Mouse (Mus musculus): ENCODE results near the gene Egfl7. TPM values are rescaled to one million over a fixed set of nuclear protein-coding genes. Genes with fewer than 3 reads are reported as not detected.

The Egfl7 gene
- polyA plus RNA-seq, 1 experiment, result 105 TPM

DNA sequence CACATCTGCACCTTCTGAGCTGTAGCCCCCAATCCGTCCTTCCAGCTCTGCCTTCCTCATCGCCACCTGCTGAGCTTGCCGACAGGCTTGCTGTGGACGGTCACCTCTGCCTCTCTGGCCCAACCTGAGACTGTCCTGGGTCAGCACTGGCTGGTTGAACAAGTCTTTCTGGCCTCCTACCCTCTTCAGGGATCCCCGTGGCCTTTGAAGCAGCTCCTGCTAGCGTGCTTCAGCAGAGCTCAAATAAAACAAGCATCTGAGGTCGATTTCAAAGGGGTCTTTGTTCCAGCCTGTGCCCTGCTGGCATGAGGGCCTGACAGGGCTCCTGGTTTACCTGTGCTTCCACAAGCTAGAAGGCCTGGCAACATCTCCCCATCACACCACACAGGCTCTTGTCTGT lies 39.1 kb upstream of the Egfl7 start:
- Histone ChIP-seq H3K4me3 (ENCODE audit: control insufficient read depth, insufficient read depth, low read length) (no peak overlapping the region), H3K4me1 (replicated peaks; ENCODE audit: control insufficient read depth, insufficient read depth, low read length) (peaks cover 22% of the 10 kb centered on the region), H3K27ac (ENCODE audit: control insufficient read depth, insufficient read depth, low read length) (no peak overlapping the region), H3K36me3 (ENCODE audit: control insufficient read depth, insufficient read depth, low read length) (no peaks in the 10 kb centered on the region), H3K27me3 (ENCODE audit: control insufficient read depth, insufficient read depth, low read length) (no peaks in the 10 kb centered on the region)
- TF ChIP-seq CTCF (IDR thresholded peaks at IDR 0.05; ENCODE audit: borderline replicate concordance, control insufficient read depth, extremely low read depth, insufficient read depth, low read length, poor library complexity), result no peak
- TF ChIP-seq POLR2A (IDR thresholded peaks at IDR 0.05; ENCODE audit: control insufficient read depth, extremely low read depth, insufficient read depth, low read length, poor library complexity), result no peak
- no peak for DNase-seq
- 47% methylated on average over 7 of the region's 7 CpGs for WGBS

- no peak overlapping the region for H3K27ac ChIP-seq (ENCODE audit: control insufficient read depth, insufficient read depth, low read length)
- TF ChIP-seq POLR2A (IDR thresholded peaks at IDR 0.05; ENCODE audit: control insufficient read depth, extremely low read depth, insufficient read depth, low read length, poor library complexity) (no peak), CTCF (IDR thresholded peaks at IDR 0.05; ENCODE audit: borderline replicate concordance, control insufficient read depth, extremely low read depth, insufficient read depth, low read length, poor library complexity) (no peak)
- H3K36me3 ChIP-seq (ENCODE audit: control insufficient read depth, insufficient read depth, low read length), result no peaks in the 10 kb centered on the region
- DNase-seq, result no peak
- H3K27me3 ChIP-seq (ENCODE audit: control insufficient read depth, insufficient read depth, low read length), result no peaks in the 10 kb centered on the region
- WGBS, result 84% methylated on average over 9 of the region's 9 CpGs
- peaks cover 19% of the 10 kb centered on the region for H3K4me1 ChIP-seq (replicated peaks; ENCODE audit: control insufficient read depth, insufficient read depth, low read length)
- no peak overlapping the region for H3K4me3 ChIP-seq (ENCODE audit: control insufficient read depth, insufficient read depth, low read length)
Observed at GRCm38 (mm10) chr2:26541258-26541910, 38.4 kb upstream of the Egfl7 start.

DNA sequence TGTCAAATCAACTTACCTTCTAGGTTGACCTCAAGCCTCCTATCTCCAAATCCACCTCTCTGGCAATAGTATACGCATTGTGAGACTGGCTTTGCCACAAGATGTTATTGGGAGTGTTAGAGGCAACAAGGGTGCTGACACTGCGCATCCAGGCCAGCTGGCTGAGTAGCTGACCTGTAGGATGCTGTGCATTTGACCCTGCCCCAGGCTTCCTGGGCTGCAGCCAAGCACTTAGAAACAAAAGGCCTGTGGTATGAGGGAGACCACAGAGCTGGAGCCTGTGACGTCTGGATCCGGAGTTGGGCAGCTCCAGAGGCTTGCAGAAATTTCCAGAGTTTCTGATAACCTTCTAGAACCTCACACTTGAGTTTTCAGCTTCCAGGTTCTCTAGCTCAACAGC lies 36.7 kb upstream of the Egfl7 start:
- DNase-seq, result no peak
- no peak overlapping the region for H3K27ac ChIP-seq (ENCODE audit: control insufficient read depth, insufficient read depth, low read length)

DNA sequence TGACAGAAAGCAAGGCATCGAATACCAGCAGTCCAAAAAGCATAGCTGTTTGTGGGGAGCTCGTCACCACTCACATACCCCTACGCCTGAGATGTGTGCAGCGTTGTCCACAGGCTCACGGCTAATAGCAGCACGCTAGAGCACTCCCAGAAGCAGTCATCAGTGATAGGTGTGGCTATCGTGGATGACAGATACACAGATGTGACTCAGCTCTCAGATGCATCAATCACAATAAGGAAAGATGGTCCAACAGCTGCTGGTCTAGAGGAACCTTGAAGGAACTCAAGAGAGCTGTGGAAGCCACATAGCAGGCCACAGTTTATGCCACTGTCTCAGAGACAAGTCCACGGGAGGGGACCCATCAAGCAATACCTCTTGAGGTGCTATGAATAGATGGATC lies 36.0 kb upstream of the Egfl7 start:
- peaks cover 42% of the 10 kb centered on the region for H3K4me1 ChIP-seq (replicated peaks; ENCODE audit: control insufficient read depth, insufficient read depth, low read length)
- WGBS, result 83% methylated on average over 8 of the region's 8 CpGs
- H3K36me3 ChIP-seq (ENCODE audit: control insufficient read depth, insufficient read depth, low read length), result no peaks in the 10 kb centered on the region
- no peak overlapping the region for H3K27ac ChIP-seq (ENCODE audit: control insufficient read depth, insufficient read depth, low read length)
- H3K4me3 ChIP-seq (ENCODE audit: control insufficient read depth, insufficient read depth, low read length), result no peak overlapping the region
- TF ChIP-seq POLR2A (IDR thresholded peaks at IDR 0.05; ENCODE audit: control insufficient read depth, extremely low read depth, insufficient read depth, low read length, poor library complexity), result no peak
- DNase-seq, result no peak
- H3K27me3 ChIP-seq (ENCODE audit: control insufficient read depth, insufficient read depth, low read length), result no peaks in the 10 kb centered on the region

More for the DNA sequence above, 36.7 kb upstream of the Egfl7 start:
- WGBS, result 70% methylated on average over 4 of the region's 4 CpGs
- peaks cover 36% of the 10 kb centered on the region for H3K4me1 ChIP-seq (replicated peaks; ENCODE audit: control insufficient read depth, insufficient read depth, low read length)
- TF ChIP-seq CTCF (IDR thresholded peaks at IDR 0.05; ENCODE audit: borderline replicate concordance, control insufficient read depth, extremely low read depth, insufficient read depth, low read length, poor library complexity) (no peak), POLR2A (IDR thresholded peaks at IDR 0.05; ENCODE audit: control insufficient read depth, extremely low read depth, insufficient read depth, low read length, poor library complexity) (no peak)
- no peaks in the 10 kb centered on the region for H3K36me3 ChIP-seq (ENCODE audit: control insufficient read depth, insufficient read depth, low read length)
- H3K27me3 ChIP-seq (ENCODE audit: control insufficient read depth, insufficient read depth, low read length), result no peaks in the 10 kb centered on the region
- H3K4me3 ChIP-seq (ENCODE audit: control insufficient read depth, insufficient read depth, low read length), result no peak overlapping the region

DNA sequence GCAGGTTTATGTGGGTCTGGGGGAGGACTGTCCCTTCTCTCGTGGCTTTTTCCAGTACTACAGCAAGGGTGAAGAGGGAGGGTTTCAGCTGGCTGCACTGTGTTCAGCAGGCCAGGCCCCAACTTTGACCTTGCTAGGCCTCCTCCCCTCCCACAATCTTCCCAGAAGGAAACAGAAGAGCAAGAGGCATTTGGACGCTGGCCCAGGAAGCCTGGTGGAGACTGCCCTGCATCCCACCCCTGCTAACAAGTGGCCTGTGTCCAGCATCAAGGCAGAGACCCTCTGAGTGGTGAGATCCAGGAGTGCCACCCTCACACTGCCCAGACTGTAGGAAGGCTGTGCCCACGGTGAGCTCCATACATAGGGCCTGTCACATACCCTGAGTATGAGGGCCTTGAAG lies 35.5 kb upstream of the Egfl7 start:
- WGBS, result 90% methylated on average over 3 of the region's 3 CpGs
- no peak overlapping the region for H3K4me3 ChIP-seq (ENCODE audit: control insufficient read depth, insufficient read depth, low read length)
- no peaks in the 10 kb centered on the region for H3K36me3 ChIP-seq (ENCODE audit: control insufficient read depth, insufficient read depth, low read length)
- no peak for DNase-seq
- H3K27ac ChIP-seq (ENCODE audit: control insufficient read depth, insufficient read depth, low read length), result no peak overlapping the region
- H3K4me1 ChIP-seq (replicated peaks; ENCODE audit: control insufficient read depth, insufficient read depth, low read length), result peaks cover 47% of the 10 kb centered on the region
- no peaks in the 10 kb centered on the region for H3K27me3 ChIP-seq (ENCODE audit: control insufficient read depth, insufficient read depth, low read length)
- TF ChIP-seq CTCF (IDR thresholded peaks at IDR 0.05; ENCODE audit: borderline replicate concordance, control insufficient read depth, extremely low read depth, insufficient read depth, low read length, poor library complexity), result no peak
- TF ChIP-seq POLR2A (IDR thresholded peaks at IDR 0.05; ENCODE audit: control insufficient read depth, extremely low read depth, insufficient read depth, low read length, poor library complexity), result no peak

GRCm38 (mm10) chr2:26547481-26547880 lies 32.3 kb upstream of the Egfl7 start:
- no peak overlapping the region for H3K4me3 ChIP-seq (ENCODE audit: control insufficient read depth, insufficient read depth, low read length)
- H3K4me1 ChIP-seq (replicated peaks; ENCODE audit: control insufficient read depth, insufficient read depth, low read length), result peaks cover 61% of the 10 kb centered on the region
- DNase-seq, result no peak
- H3K27me3 ChIP-seq (ENCODE audit: control insufficient read depth, insufficient read depth, low read length), result no peaks in the 10 kb centered on the region
- 22% methylated on average over 2 of the region's 2 CpGs for WGBS
- H3K27ac ChIP-seq (ENCODE audit: control insufficient read depth, insufficient read depth, low read length), result no peak overlapping the region
- TF ChIP-seq POLR2A (IDR thresholded peaks at IDR 0.05; ENCODE audit: control insufficient read depth, extremely low read depth, insufficient read depth, low read length, poor library complexity), result no peak
- no peak for TF ChIP-seq CTCF (IDR thresholded peaks at IDR 0.05; ENCODE audit: borderline replicate concordance, control insufficient read depth, extremely low read depth, insufficient read depth, low read length, poor library complexity)
- no peaks in the 10 kb centered on the region for H3K36me3 ChIP-seq (ENCODE audit: control insufficient read depth, insufficient read depth, low read length)

- Histone ChIP-seq H3K27ac (ENCODE audit: control insufficient read depth, insufficient read depth, low read length) (peak overlapping the region; percentile 32; the same call in 1 of the 2 replicates), H3K4me3 (ENCODE audit: control insufficient read depth, insufficient read depth, low read length) (no peak overlapping the region), H3K27me3 (ENCODE audit: control insufficient read depth, insufficient read depth, low read length) (no peaks in the 10 kb centered on the region), H3K4me1 (replicated peaks; ENCODE audit: control insufficient read depth, insufficient read depth, low read length) (peaks cover 72% of the 10 kb centered on the region), H3K36me3 (ENCODE audit: control insufficient read depth, insufficient read depth, low read length) (no peaks in the 10 kb centered on the region)
- 30% methylated on average over 10 of the region's 10 CpGs for WGBS
- no peak for TF ChIP-seq CTCF (IDR thresholded peaks at IDR 0.05; ENCODE audit: borderline replicate concordance, control insufficient read depth, extremely low read depth, insufficient read depth, low read length, poor library complexity)
- TF ChIP-seq POLR2A (IDR thresholded peaks at IDR 0.05; ENCODE audit: control insufficient read depth, extremely low read depth, insufficient read depth, low read length, poor library complexity), result no peak
- DNase-seq, result no peak
Observed at GRCm38 (mm10) chr2:26549801-26550200, 30.0 kb upstream of the Egfl7 start.

Data from thymus, adult 2 months (tissue).